Mouse (Mus musculus) hindbrain, embryonic 14.5 days (tissue): ENCODE data around the gene Rpn1. TPM values are rescaled to one million over a fixed set of nuclear protein-coding genes. Genes with fewer than 3 reads are reported as not detected.

ENCODE experiments used
- ATAC-seq: fragments of 200-750 bp; cut with Nextera tagmentation; 2 replicates; pipeline ENCODE4 v1.8.0; 2017; ENCODE audit warnings: moderate number of reproducible peaks, mild to moderate bottlenecking, moderate TSS enrichment, moderate library complexity; ENCODE audit not compliant: low FRiP score
- DNase-seq: peaks from one replicate; pipeline ENCODE4 v3.0.0-alpha.2; 2015; ENCODE audit warnings: low spot score
- H3K27ac ChIP-seq: fragments of 300-500 bp; sonication (generic); 2 replicates; pipeline ENCODE4 v1.5.1; 2014; ENCODE audit warnings: mild to moderate bottlenecking, moderate library complexity
- H3K27me3 ChIP-seq: fragments of 300-500 bp; sonication (generic); 2 replicates; pipeline ENCODE4 v1.6.1; 2014; ENCODE audit warnings: mild to moderate bottlenecking, low read length, mixed read lengths; ENCODE audit not compliant: control insufficient read depth, insufficient read depth
- H3K36me3 ChIP-seq: fragments of 300-500 bp; sonication (generic); replicated peaks from 2 replicates; pipeline ENCODE4 v1.6.1; 2014; ENCODE audit not compliant: control insufficient read depth, insufficient read depth
- H3K4me1 ChIP-seq: fragments of 300-500 bp; sonication (generic); replicated peaks from 2 replicates; pipeline ENCODE4 v1.6.1; 2014; ENCODE audit warnings: antibody characterized with exemption, low read length, mixed read lengths; ENCODE audit not compliant: control insufficient read depth, insufficient read depth
- H3K4me2 ChIP-seq: fragments of 300-500 bp; sonication (generic); replicated peaks from 2 replicates; pipeline ENCODE4 v1.6.1; 2014; ENCODE audit warnings: mild to moderate bottlenecking, moderate library complexity
- H3K4me3 ChIP-seq: fragments of 300-500 bp; sonication (generic); replicated peaks from 2 replicates; pipeline ENCODE4 v1.5.1; 2014; ENCODE audit warnings: mild to moderate bottlenecking, low read length
- H3K9ac ChIP-seq: fragments of 300-500 bp; sonication (generic); 2 replicates; pipeline ENCODE4 v1.6.1; 2014
- H3K9me3 ChIP-seq: fragments of 300-500 bp; sonication (generic); 2 replicates; pipeline ENCODE4 v1.6.1; 2016; ENCODE audit warnings: low read length; ENCODE audit not compliant: control insufficient read depth
- WGBS: fragments of 180-500 bp; shearing (Covaris S2); extraction: QIAGEN DNeasy Blood & Tissue Kit; methylation state at CpG from one replicate; pipeline ENCODE4 v1.1.7; 2014; 5-methylcytosine and 5-hydroxymethylcytosine counted together
- polyA plus RNA-seq: library from polyadenylated mRNA; unstranded; fragments of >200 nt; fragmentation: Nextera tagmentation; extraction: Ambion mirVana; gene quantifications from 2 replicates; pipeline ENCODE4 v1.2.1, GENCODE M21; 2014

The Rpn1 gene
- polyA plus RNA-seq, 1 experiment from 2014 or later, result 301 TPM

DNA sequence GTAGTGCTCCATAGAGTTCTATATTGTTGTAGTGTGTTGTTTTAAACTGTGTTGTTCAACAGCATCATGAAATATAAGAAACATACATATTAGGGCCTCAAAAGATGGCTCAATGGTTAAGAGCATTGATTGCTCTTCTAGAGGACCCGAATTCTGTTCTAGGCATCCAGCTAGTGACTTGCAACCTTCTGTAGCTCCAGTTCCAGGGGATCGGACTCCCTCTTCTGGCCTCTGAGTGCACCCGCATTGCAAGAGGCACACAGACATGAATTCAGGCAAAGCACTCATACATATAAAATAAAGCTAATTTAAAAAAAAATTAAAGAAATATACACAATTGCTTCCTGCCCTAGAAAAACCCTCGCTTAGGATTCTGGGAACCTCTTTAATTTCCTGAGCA lies 22.9 kb upstream of the Rpn1 start:
- H3K4me3 ChIP-seq, result no peak overlapping the region
- no peaks in the 10 kb centered on the region for H3K9me3 ChIP-seq
- DNase-seq (no peak), ATAC-seq (no peak)
- no peaks in the 10 kb centered on the region for H3K4me1 ChIP-seq
- H3K9ac ChIP-seq, result no peak overlapping the region
- no peaks in the 10 kb centered on the region for H3K27me3 ChIP-seq
- H3K4me2 ChIP-seq, result no peak overlapping the region
- 80% methylated on average over 4 of the region's 4 CpGs for WGBS
- H3K27ac ChIP-seq, result no peak overlapping the region
- H3K36me3 ChIP-seq, result no peaks in the 10 kb centered on the region

DNA sequence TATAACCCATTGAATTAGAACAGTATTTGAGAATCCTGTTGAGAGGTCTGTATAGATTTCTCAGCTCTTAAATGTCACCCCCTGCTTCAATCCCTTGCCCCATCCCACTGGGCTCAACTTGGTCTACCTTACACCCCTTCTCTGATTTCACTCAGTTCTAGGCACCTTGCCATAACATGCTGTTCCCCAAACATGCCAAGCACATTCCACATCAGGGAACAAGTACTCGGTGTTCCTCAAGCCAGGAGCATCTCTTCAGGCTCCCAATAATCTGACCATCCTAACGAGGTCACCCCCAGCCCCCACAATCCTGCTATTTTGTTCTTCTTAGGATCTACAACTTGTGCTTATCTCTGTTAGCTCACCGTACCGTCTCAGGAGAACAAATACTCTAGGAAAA lies 21.9 kb upstream of the Rpn1 start:
- Histone ChIP-seq H3K4me2 (no peak overlapping the region), H3K27me3 (no peaks in the 10 kb centered on the region), H3K9me3 (no peaks in the 10 kb centered on the region), H3K27ac (no peak overlapping the region), H3K4me1 (no peaks in the 10 kb centered on the region), H3K9ac (no peak overlapping the region), H3K4me3 (no peak overlapping the region), H3K36me3 (no peaks in the 10 kb centered on the region)
- no peak for DNase-seq
- 88% methylated on average over 4 of the region's 4 CpGs for WGBS
- no peak for ATAC-seq

DNA sequence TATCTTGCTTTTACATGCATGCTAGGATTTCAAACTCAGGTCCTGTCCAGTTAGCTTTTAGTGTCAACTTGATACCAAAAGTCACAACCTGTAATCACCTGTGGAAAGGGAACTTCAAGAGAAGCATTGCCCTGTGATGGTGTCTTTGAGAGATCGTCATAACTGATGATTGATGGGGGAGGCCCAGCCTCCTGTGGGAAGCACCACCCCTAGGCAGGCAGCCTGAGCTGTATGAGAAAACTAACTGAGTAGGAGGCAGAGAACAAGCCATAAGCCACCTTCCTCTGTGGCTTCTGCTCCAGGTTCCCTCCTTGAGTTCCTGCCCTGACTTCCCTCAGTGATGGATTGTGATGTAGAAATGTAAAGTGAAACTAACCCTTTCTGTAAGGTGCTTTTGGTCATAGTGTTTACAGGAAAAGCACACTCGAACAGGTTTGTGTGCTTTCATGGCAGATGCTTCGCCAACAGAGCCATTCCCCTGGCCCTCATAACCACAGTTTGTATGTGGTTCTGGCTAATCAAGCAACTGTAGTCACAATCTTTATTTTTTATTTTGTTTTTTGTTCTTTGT lies 20.1 kb upstream of the Rpn1 start:
- no peaks in the 10 kb centered on the region for H3K36me3 ChIP-seq
- no peaks in the 10 kb centered on the region for H3K27me3 ChIP-seq
- ATAC-seq (no peak), DNase-seq (no peak)
- no peak overlapping the region for H3K4me2 ChIP-seq
- H3K9me3 ChIP-seq, result no peaks in the 10 kb centered on the region
- 94% methylated on average over 3 of the region's 3 CpGs for WGBS
- no peaks in the 10 kb centered on the region for H3K4me1 ChIP-seq
- no peak overlapping the region for H3K9ac ChIP-seq
- H3K27ac ChIP-seq, result no peak overlapping the region
- H3K4me3 ChIP-seq, result no peak overlapping the region

DNA sequence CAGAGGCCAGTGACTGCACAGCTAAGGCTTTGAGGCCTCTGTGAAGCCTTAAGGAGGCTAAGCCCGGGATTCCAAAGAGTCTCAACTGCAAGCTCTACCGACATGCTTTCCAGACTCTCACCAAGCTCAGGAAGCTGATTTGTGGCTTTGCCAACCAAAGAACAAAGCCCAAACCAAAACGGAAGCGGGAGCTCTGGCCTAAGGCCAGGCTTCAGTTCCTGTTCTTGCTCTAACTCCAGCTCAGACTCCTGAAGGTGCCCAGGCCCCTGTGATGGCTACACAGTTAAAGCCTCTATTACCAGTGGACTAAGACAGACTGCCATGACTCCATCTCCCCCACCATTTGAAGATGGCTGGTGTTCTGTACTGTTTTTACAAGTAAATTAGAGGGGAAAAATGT lies 19.2 kb upstream of the Rpn1 start:
- 52% methylated on average over 4 of the region's 4 CpGs for WGBS
- H3K4me1 ChIP-seq, result no peaks in the 10 kb centered on the region
- H3K9ac ChIP-seq, result no peak overlapping the region
- ATAC-seq (no peak), DNase-seq (no peak)
- no peaks in the 10 kb centered on the region for H3K9me3 ChIP-seq
- H3K4me3 ChIP-seq, result no peak overlapping the region
- H3K4me2 ChIP-seq, result no peak overlapping the region
- no peak overlapping the region for H3K27ac ChIP-seq
- H3K36me3 ChIP-seq, result no peaks in the 10 kb centered on the region
- no peaks in the 10 kb centered on the region for H3K27me3 ChIP-seq

DNA sequence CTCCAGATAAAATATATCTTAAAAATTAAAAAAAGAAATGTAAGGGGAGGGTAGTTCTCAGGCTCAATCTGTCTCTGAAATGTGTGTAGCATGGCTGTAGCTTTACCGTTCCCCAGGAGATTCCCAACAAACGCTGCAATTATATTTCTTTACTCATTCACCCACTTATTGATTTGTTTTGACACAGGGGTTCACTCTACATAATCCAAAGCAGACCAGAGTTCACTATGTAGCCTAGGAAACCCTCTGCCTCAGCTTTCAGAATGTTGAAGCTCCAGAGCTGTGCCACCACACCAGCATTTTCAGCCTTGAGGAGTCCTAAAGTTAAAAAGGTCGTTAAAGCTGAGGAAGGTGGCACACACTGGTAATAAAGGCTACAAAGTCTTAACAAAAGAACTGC lies 18.3 kb upstream of the Rpn1 start:
- 77% methylated on average over 3 of the region's 3 CpGs for WGBS
- ATAC-seq, result no peak
- no peak overlapping the region for H3K4me3 ChIP-seq
- H3K27ac ChIP-seq, result no peak overlapping the region
- H3K4me1 ChIP-seq, result no peaks in the 10 kb centered on the region
- DNase-seq, result no peak
- H3K4me2 ChIP-seq, result no peak overlapping the region
- no peak overlapping the region for H3K9ac ChIP-seq
- no peaks in the 10 kb centered on the region for H3K36me3 ChIP-seq
- H3K9me3 ChIP-seq, result no peaks in the 10 kb centered on the region
- H3K27me3 ChIP-seq, result no peaks in the 10 kb centered on the region

DNA sequence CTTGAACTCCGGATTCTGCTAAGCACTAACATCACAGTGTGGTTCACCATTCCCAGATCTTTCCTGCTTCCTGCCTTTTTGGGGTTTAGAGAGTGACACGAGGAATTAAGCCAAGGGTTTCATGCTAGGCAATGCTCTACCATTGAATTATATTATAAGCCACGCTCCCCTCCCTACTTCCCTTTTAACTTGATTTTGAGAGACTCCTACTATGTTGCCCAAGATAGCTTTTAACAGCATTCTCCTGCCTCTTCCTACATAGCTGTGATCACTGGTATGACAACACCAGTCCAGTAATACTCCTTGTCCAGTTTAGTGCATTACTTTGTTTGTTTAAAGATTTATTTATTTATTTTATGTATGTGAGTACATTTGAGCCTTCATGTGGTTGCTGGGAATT lies 16.6 kb upstream of the Rpn1 start:
- Histone ChIP-seq H3K9ac (no peak overlapping the region), H3K27ac (no peak overlapping the region), H3K4me2 (no peak overlapping the region), H3K4me1 (no peaks in the 10 kb centered on the region), H3K4me3 (no peak overlapping the region), H3K27me3 (no peaks in the 10 kb centered on the region), H3K36me3 (no peaks in the 10 kb centered on the region), H3K9me3 (no peaks in the 10 kb centered on the region)
- ATAC-seq (no peak), DNase-seq (no peak)
- WGBS, result 64% methylated on average over 2 of the region's 3 CpGs

DNA sequence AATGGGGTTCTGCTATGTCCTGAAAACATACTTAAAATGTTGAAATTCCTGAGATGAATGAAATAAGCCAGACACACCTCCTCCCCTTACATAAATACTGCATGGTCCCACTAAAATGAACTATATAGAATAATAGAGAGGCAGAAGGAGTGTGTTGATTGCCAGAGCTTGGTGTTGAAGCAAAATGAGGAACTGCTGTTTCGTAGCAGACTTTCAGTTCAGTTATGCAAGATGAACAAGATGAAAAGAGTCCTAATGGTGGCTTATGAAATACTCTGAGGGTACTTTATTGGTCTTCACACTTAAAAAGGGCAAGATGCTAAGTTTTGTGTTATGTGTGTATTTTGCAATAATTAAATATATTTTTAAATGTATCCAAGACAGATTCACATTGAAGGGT lies 15.5 kb upstream of the Rpn1 start:
- Histone ChIP-seq H3K4me1 (no peaks in the 10 kb centered on the region), H3K9me3 (no peaks in the 10 kb centered on the region), H3K4me2 (no peak overlapping the region), H3K27ac (no peak overlapping the region), H3K27me3 (peaks cover 5% of the 10 kb centered on the region; the same call in 1 of the 2 replicates), H3K9ac (no peak overlapping the region), H3K36me3 (no peaks in the 10 kb centered on the region), H3K4me3 (no peak overlapping the region)
- 88% methylated on average over 1 of the region's 1 CpGs for WGBS
- no peak for ATAC-seq
- no peak for DNase-seq

DNA sequence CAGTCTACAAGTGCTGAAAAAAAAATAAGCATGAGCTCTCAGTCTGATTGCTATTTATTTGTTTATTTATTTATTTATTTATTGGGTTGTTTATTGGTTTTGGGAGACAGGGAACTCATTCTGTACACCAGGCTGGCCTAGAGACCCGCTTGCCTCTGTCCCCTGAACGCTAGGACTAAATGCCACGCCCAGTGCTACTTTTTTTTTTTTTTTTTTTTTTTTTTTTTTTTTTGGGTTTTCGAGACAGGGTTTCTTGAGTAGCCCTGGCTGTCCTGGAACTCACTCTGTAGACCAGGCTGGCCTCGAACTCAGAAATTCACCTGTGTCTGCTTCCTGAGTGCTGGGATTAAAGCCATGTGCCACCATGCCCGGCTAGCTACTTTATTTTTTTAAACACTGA lies 13.8 kb upstream of the Rpn1 start:
- no peak overlapping the region for H3K4me3 ChIP-seq
- no peaks in the 10 kb centered on the region for H3K36me3 ChIP-seq
- H3K9ac ChIP-seq, result no peak overlapping the region
- no peak for DNase-seq
- ATAC-seq, result no peak
- H3K27ac ChIP-seq, result no peak overlapping the region
- no peak overlapping the region for H3K4me2 ChIP-seq
- H3K27me3 ChIP-seq, result peaks cover 5% of the 10 kb centered on the region; the same call in 1 of the 2 replicates
- no peaks in the 10 kb centered on the region for H3K9me3 ChIP-seq
- peaks cover 2% of the 10 kb centered on the region; the same call in 1 of the 2 replicates for H3K4me1 ChIP-seq
- WGBS, result 68% methylated on average over 6 of the region's 6 CpGs

DNA sequence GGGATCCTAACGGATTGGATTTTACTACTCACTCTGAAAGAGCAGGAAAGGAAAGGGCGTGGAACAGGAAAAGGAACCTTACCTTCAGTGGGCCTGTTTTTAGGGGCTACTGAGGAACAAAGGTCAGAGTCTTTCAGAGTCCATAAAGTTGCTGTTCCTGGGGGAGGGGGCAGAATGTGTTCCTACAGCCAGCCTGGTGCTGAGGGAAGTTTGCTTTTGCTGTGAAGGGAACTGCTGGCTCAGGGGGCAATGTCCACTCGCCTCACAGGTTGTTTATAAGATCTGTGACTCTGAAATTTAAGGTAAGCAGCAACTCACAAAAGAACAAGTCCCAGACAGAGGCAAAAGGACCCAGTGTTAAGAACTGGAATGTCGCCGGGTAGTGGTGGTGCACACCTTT lies 13.1 kb upstream of the Rpn1 start:
- 82% methylated on average over 5 of the region's 5 CpGs for WGBS
- H3K27ac ChIP-seq, result no peak overlapping the region
- peaks cover 5% of the 10 kb centered on the region; the same call in 1 of the 2 replicates for H3K27me3 ChIP-seq
- H3K36me3 ChIP-seq, result no peaks in the 10 kb centered on the region
- H3K4me3 ChIP-seq, result no peak overlapping the region
- peaks cover 5% of the 10 kb centered on the region; the same call in 1 of the 2 replicates for H3K4me1 ChIP-seq
- H3K9ac ChIP-seq, result no peak overlapping the region
- DNase-seq, result no peak
- no peak overlapping the region for H3K4me2 ChIP-seq
- ATAC-seq, result no peak
- H3K9me3 ChIP-seq, result no peaks in the 10 kb centered on the region
